In the genomic region with DNA sequence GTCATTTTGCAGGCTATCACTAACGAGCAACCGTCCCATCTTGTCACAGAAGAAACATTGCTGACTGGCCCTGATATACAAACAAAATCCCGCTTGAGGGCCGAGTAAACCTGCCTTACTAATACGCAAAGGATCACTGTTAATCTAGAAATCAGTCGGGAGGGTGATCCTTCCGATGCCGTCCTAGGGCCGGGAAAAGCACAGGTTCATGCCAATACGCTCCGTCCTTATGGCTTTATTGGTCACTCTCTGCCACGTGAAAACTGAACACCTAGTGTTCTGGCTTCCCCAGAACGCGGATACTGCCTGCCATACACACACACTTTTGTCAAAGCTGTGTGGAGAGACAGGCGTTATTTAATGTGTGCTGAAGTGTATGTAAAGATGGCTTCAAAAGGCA, we compare ENCODE assay signal across 18 mouse cellular contexts.
"Had no signal": no experiment of that assay in that cellular context is flagged by ENCODE, and none has a peak within 500 bp of the region (broad histone marks: within the 10 kb centered on the region; RNA-seq: fewer than 3 reads in every experiment).

No protein-coding gene starts in this region.

- DNase-seq: lung, adult 18-20 months; lung, embryonic 14.5 days; lung, postnatal 10 days; lung, postnatal 4 days; midbrain, embryonic 14.5 days; right cerebral cortex, adult 18-20 months; right cerebral cortex, postnatal 25 days; right cerebral cortex, postnatal 4 days; spleen, adult 18-20 months; thymus, adult 18-20 months; thymus, postnatal 14 days; thymus, postnatal 36 days had no signal

- H3K9ac ChIP-seq: liver, embryonic 14.5 days; lung, embryonic 14.5 days; midbrain, embryonic 12.5 days; neural tube, embryonic 13.5 days; neural tube, embryonic 15.5 days had no signal

- H3K27ac ChIP-seq: liver, embryonic 14.5 days; midbrain, embryonic 10.5 days; midbrain, embryonic 12.5 days; neural tube, embryonic 13.5 days; neural tube, embryonic 15.5 days had no signal

- H3K4me3 ChIP-seq: midbrain, embryonic 10.5 days; midbrain, embryonic 12.5 days; myocyte; neural tube, embryonic 13.5 days; neural tube, embryonic 15.5 days had no signal

- H3K9me3 ChIP-seq: midbrain, embryonic 10.5 days; midbrain, embryonic 12.5 days; neural tube, embryonic 13.5 days; neural tube, embryonic 15.5 days had no signal
